Mouse (Mus musculus) erythroblast, embryonic 14.5 days (primary cell): ENCODE results near the gene Abcc9. TPM values are rescaled to one million over a fixed set of nuclear protein-coding genes. Genes with fewer than 3 reads are reported as not detected.

Source experiments
- H3K27me3 ChIP-seq: 2 replicates; pipeline ENCODE4 v1.6.1; 2012; ENCODE audit warnings: inconsistent platforms; ENCODE audit not compliant: control insufficient read depth
- H3K36me3 ChIP-seq: 2 replicates; pipeline ENCODE4 v1.6.1; 2012; ENCODE audit warnings: mild to moderate bottlenecking, inconsistent platforms; ENCODE audit not compliant: control insufficient read depth
- H3K4me1 ChIP-seq: 2 replicates; pipeline ENCODE4 v1.6.1; 2012; ENCODE audit warnings: inconsistent platforms; ENCODE audit not compliant: control insufficient read depth
- H3K4me3 ChIP-seq: replicated peaks from 2 replicates; pipeline ENCODE3; 2012; ENCODE audit warnings: moderate library complexity, mild to moderate bottlenecking, inconsistent platforms
- H3K9me3 ChIP-seq: 2 replicates; pipeline ENCODE4 v1.6.1; 2012; ENCODE audit warnings: low read length, inconsistent platforms, mixed read lengths; ENCODE audit not compliant: control insufficient read depth
- GATA1 ChIP-seq: IDR thresholded peaks from 2 replicates; pipeline ENCODE4 v1.6.1; 2012; ENCODE audit warnings: low read length, inconsistent platforms, mixed read lengths
- TAL1 ChIP-seq: IDR thresholded peaks from 3 replicates; pipeline ENCODE4 v1.6.1; 2012; ENCODE audit warnings: low read length, inconsistent platforms, mixed read lengths
- polyA plus RNA-seq: library from polyadenylated mRNA; stranded (reverse); fragments of >175 nt; gene quantifications from 2 replicates; pipeline ENCODE4 v1.2.3, GENCODE M21; 2012

Gene Abcc9
- polyA plus RNA-seq, 1 experiment: not detected

DNA sequence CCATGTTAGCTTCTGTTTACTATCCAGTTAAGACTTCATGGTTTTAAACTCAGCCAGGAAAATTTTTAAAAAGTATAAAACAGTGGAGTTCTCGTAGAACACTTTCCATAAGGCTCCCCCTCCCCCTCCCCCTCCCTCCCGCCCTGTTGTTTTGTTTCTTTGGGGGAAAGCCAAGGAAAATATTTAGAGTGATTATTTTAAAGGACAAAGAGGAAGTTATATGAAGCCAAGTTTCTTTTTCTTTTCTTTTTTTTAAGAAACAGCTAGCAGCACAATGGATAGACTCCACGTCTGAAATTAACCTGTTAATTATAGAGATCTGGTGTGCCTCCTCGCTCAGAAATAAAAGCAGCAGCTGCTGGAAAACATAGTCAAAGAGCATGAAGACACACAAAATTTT is 9.0 kb upstream of the Abcc9 start:
- H3K27me3 ChIP-seq: no peaks in the 10 kb centered on the region
- no peaks in the 10 kb centered on the region for H3K36me3 ChIP-seq
- no peaks in the 10 kb centered on the region for H3K4me1 ChIP-seq
- H3K9me3 ChIP-seq: peaks cover 3% of the 10 kb centered on the region; the same call in 1 of the 2 replicates
- TF ChIP-seq GATA1 (no peak), TAL1 (no peak)
- no peak overlapping the region for H3K4me3 ChIP-seq

- no peak for TF ChIP-seq GATA1
- no peak for TF ChIP-seq TAL1
- H3K9me3 ChIP-seq: peaks cover 3% of the 10 kb centered on the region; the same call in 1 of the 2 replicates
- H3K27me3 ChIP-seq: no peaks in the 10 kb centered on the region
- H3K4me1 ChIP-seq: no peaks in the 10 kb centered on the region
- H3K4me3 ChIP-seq: no peak overlapping the region
- H3K36me3 ChIP-seq: no peaks in the 10 kb centered on the region
Measured at GRCm38 (mm10) chr6:142710690-142711089, 8.6 kb upstream of the Abcc9 start.

- Histone ChIP-seq H3K9me3 (peaks cover 3% of the 10 kb centered on the region; the same call in 1 of the 2 replicates), H3K27me3 (no peaks in the 10 kb centered on the region), H3K36me3 (no peaks in the 10 kb centered on the region), H3K4me3 (no peak overlapping the region), H3K4me1 (no peaks in the 10 kb centered on the region)
- TF ChIP-seq GATA1: no peak
Measured at GRCm38 (mm10) chr6:142708369-142708768, 6.3 kb upstream of the Abcc9 start.

- peaks cover 3% of the 10 kb centered on the region; the same call in 1 of the 2 replicates for H3K27me3 ChIP-seq
- H3K4me1 ChIP-seq: no peaks in the 10 kb centered on the region
- H3K36me3 ChIP-seq: no peaks in the 10 kb centered on the region
- no peak overlapping the region for H3K4me3 ChIP-seq
- H3K9me3 ChIP-seq: peaks cover 3% of the 10 kb centered on the region; the same call in 1 of the 2 replicates
- TF ChIP-seq TAL1: no peak
- TF ChIP-seq GATA1: no peak
Measured at GRCm38 (mm10) chr6:142706688-142707087, 4.6 kb upstream of the Abcc9 start.

- TF ChIP-seq TAL1: no peak
- TF ChIP-seq GATA1: no peak
- no peak overlapping the region for H3K4me3 ChIP-seq
- H3K9me3 ChIP-seq: no peaks in the 10 kb centered on the region
- no peaks in the 10 kb centered on the region for H3K4me1 ChIP-seq
- H3K36me3 ChIP-seq: no peaks in the 10 kb centered on the region
- H3K27me3 ChIP-seq: peaks cover 3% of the 10 kb centered on the region; the same call in 1 of the 2 replicates
Measured at GRCm38 (mm10) chr6:142703441-142703930, 1.4 kb upstream of the Abcc9 start.

DNA sequence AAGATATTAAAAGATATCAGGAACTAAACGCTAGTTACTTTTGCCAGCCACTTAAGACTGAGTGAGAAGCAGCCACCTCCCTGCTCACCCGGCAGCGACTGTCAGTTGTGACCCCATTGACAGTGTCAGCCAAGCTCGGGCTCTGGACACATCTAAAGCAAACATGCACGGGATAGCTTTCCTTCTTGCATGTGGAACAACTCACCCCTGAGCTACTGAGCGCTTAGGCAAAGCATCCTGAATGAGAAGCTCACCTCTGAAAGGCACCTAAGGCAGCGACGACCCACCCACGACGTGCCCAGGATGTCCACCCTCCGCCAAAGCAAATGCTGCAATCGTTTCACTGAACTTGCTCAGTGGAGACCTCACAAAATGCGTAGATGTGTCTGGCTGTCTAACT is 954 bp downstream of the Abcc9 start:
- Histone ChIP-seq H3K9me3 (no peaks in the 10 kb centered on the region), H3K27me3 (peaks cover 3% of the 10 kb centered on the region; the same call in 1 of the 2 replicates), H3K36me3 (no peaks in the 10 kb centered on the region), H3K4me1 (no peaks in the 10 kb centered on the region), H3K4me3 (no peak overlapping the region)
- TF ChIP-seq GATA1: no peak
- no peak for TF ChIP-seq TAL1

GRCm38 (mm10) chr6:142700753-142701152 is 1.4 kb downstream of the Abcc9 start:
- H3K36me3 ChIP-seq: no peaks in the 10 kb centered on the region
- H3K9me3 ChIP-seq: no peaks in the 10 kb centered on the region
- H3K4me3 ChIP-seq: no peak overlapping the region
- H3K27me3 ChIP-seq: peaks cover 3% of the 10 kb centered on the region; the same call in 1 of the 2 replicates
- TF ChIP-seq GATA1: no peak
- TF ChIP-seq TAL1: no peak
- no peaks in the 10 kb centered on the region for H3K4me1 ChIP-seq

DNA sequence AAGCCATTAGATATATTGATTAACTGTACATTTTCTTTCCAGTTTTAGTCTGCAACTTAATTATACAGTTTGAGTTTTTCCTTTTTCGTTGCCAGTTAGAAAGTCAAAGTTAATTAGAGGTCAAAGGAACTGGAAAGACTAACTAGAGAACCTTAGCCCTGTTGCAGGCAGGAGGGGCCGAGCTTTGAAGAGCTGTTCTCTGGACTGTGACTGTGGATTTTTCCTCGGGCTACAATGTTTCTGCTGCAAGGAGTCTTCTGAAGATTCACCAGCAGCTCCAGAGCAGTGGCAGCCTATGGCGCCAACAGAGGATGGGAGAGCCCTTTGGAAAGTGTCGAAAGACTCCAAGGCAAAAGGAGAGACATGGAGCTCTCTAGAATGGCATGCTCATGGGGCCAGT is 10.0 kb downstream of the Abcc9 start:
- H3K27me3 ChIP-seq: no peaks in the 10 kb centered on the region
- no peak overlapping the region for H3K4me3 ChIP-seq
- no peaks in the 10 kb centered on the region for H3K4me1 ChIP-seq
- H3K36me3 ChIP-seq: no peaks in the 10 kb centered on the region
- TF ChIP-seq TAL1 (no peak), GATA1 (no peak)
- H3K9me3 ChIP-seq: no peaks in the 10 kb centered on the region

DNA sequence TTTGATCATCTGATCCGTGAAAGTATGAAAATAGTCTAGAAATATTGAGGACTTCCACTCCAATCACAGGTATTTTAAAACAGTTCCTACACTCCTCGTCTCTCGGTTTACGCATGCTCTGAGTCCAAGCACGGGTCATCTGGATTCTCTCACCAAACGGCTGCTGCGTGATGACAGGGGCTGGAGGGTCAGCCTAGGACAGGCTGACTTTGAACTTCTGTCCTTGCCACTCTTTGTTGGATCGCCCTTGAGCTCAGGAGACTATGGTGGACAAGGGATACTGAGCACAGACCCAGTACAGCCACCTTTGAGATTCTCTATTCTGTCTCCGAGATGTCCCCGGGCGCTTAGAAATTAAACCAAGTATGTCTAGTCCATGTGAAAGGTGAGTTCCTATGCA is 12.4 kb downstream of the Abcc9 start:
- Histone ChIP-seq H3K4me1 (no peaks in the 10 kb centered on the region), H3K36me3 (no peaks in the 10 kb centered on the region)
- no peak for TF ChIP-seq TAL1
- TF ChIP-seq GATA1: no peak

More for the DNA sequence above, 12.4 kb downstream of the Abcc9 start:
- no peaks in the 10 kb centered on the region for H3K27me3 ChIP-seq
- no peak overlapping the region for H3K4me3 ChIP-seq
- H3K9me3 ChIP-seq: 0 out of 2 replicates have a peak, but pooled peaks cover 3% of the 10 kb centered on the region
